Mouse (Mus musculus): ENCODE measurements around the gene Olfml1.

GRCm38 (mm10) chr7:107596753-107597152 lies 29.5 kb downstream of the Olfml1 start:
- TF ChIP-seq CTCF (IDR thresholded peaks at IDR 0.05; ENCODE audit: low read depth) (no peak), EP300 (IDR thresholded peaks at IDR 0.05; ENCODE audit: low read depth) (no peak)
